Mouse (Mus musculus): ENCODE results near the gene Rreb1.
"Not testable (repeated sequence)": the region's sequence is repeated elsewhere in the genome, so short reads cannot be mapped to it uniquely, and the experiment has no call there.

The Rreb1 gene

DNA sequence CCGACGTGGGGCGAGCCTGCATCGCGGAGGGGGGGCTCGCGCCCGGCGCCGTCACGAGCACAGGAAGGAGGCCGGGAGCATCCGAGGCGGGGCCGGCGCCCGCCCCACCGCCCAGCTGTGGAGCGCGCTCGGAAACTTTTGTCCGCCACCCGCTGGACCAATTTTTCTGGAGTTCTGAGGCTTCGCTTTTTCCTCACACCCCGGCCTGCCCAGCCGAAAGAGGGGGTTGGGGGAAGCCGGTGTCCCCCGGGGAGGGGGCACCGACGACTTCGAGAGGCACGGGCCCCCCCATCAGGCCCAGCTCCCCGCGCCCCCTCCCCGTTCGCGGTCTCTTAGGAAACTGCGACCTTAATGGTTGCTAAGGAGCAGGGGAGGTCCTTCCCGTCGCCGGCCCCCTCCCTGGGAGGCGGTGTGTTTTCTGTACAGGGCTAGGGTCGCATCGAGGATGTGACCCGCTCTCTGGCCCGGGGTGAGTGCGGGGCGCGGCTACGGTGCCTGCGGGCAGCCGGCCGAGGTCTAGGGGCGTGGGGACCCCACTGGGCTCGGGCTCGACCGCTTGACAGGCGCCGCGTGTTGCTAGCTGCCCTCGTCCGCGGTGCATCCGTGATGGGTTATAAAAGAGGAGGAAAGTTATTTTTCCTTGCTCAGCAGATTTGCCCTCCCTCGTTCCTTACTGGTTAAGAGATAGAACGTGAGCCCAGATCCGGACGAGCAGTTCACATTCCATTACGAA is 49.2 kb downstream of the Rreb1 start:
- DNase-seq (ENCODE audit: low read depth), result no peak

DNA sequence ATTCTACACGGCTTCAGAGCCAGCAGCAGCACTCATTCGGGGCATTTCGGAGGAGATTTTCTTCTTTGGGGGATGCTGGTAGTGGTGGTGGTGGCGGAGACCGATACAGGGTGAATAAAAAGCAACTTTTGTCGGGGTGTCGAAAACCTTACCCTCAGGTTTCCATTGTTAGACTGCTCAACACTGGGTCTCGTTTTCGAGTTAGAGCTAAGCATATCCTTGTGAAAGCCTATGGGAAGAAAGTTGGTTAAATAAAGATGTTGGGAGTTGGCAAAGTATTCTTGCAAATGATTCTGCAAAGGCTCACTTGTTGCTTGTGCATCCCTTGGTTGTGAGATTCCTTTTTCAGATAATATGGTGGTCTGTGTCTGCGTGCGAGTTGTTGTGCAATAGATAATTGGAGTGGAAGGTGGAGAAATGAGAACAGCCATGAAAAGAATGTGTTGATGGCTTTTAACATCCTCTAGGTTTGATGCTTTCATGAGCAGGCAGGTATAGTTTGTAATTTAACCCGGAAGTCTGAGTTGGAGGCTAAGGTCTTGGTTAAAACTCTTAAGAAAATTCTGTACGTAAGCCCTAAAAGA is 49.9 kb downstream of the Rreb1 start:
- no peak for DNase-seq (ENCODE audit: low read depth)

DNA sequence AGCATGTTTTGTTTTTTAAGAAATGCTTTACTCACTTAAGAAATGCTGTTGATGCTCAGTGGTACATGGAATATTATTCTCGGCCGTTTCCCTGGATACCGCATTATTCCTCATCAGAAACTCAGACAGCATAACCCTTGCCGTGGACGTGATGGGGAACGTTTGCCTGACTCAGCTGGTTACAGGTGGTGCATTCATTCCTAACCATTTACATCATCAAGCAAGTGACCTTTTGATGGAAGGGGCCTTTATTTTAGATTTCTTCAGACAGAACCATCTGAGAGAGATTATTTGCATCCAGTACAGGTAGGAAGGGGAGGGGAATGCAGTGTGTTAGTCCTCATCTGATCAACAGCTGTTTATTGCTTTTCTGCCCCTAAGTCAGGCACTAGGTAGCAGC is 50.7 kb downstream of the Rreb1 start:
- DNase-seq (ENCODE audit: low read depth), result no peak

GRCm38 (mm10) chr13:37830256-37830655 is 52.1 kb downstream of the Rreb1 start:
- no peak for DNase-seq (ENCODE audit: low read depth)

- no peak for DNase-seq (ENCODE audit: low read depth)
Observed at GRCm38 (mm10) chr13:37830874-37831311, 52.7 kb downstream of the Rreb1 start.

- no peak for DNase-seq (ENCODE audit: low read depth)
Observed at GRCm38 (mm10) chr13:37832481-37832880, 54.3 kb downstream of the Rreb1 start.

DNA sequence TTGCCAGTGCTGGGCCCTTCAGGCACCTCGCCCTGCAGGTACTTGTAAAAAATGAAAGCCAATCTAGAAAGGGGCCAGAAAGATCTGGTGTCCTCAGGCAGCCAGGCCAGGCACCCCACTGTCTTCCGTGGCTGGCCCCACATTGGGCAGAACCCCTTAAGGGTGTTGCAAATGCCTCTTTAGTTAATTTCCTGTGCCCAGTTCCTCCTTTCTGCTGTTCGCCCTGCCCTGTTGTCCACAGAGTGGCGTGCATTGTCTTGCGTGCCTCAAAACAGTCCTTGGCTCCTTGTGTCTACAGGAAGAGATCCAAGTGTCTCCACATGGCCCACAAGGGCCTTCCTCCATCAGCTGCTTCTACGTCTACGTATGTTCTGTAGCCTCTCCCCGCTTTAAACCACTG is 55.3 kb downstream of the Rreb1 start:
- no peak for DNase-seq (ENCODE audit: low read depth)

GRCm38 (mm10) chr13:37835296-37835695 is 57.1 kb downstream of the Rreb1 start:
- no peak for DNase-seq (ENCODE audit: low read depth)

- DNase-seq (ENCODE audit: low read depth), result not testable (repeated sequence)
Observed at GRCm38 (mm10) chr13:37835811-37836210, 57.6 kb downstream of the Rreb1 start.

DNA sequence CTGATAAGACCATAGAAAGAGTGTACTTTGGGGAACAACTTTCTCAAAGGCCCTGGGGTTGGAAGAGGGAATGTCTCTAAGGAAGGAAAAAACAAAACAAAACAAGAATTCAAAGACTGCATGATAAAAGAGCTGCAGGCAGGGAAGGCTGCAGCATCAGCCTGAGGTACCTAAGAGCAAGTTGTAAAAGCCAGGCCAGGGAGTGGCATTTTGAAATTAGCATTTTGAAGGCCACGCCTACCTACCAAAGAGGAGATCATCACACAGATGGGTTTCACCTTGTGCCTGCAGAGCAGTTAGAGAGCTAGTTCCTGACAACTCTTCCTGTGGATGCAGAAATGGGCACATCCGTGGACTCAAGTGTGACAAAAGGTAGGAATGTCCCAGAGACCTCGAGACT is 59.2 kb downstream of the Rreb1 start:
- no peak for DNase-seq (ENCODE audit: low read depth)

- no peak for DNase-seq (ENCODE audit: low read depth)
Observed at GRCm38 (mm10) chr13:37838260-37839183, 60.3 kb downstream of the Rreb1 start.

DNA sequence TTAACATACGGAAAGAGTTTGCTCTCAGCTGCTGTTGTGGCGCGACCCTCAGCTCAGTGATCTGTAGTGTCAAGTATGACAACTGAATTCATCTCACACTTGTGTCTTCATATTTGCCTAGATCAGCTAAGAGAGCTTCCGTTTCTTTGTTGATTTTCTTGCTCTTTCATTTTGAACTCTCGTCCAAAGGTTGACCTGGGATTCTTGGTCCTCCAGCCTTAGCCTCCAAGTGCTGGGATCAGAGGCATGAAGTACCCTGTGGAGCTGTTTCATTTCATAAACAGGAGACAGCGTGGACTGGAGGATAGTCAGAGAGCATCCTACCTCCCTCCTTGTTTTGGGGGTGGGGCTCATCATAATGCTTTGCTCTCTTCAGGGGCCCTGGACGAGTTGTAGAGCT is 65.0 kb downstream of the Rreb1 start:
- DNase-seq (ENCODE audit: low read depth), result no peak

DNA sequence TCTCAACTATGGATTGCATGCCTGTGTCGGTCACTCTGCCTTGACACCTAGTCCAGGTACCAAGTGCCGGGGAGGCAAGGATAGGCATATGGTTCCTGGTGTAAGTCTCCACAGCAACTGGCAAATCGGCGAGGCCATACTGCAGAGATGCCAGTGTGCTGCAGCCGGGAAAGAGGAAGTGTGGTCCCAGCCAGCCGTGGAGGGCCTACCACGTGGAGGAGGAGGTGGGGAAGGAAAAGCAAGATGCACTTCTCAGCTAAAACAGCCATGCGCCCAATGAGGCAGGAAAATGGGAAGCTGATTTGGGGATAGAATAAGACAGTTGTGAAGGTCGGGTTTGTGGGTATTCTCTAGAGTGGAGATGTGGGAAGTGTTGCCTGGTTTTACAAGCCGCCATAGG is 65.6 kb downstream of the Rreb1 start:
- DNase-seq (ENCODE audit: low read depth), result no peak

- DNase-seq (ENCODE audit: low read depth), result no peak
Observed at GRCm38 (mm10) chr13:37845156-37845555, 67.0 kb downstream of the Rreb1 start.

DNA sequence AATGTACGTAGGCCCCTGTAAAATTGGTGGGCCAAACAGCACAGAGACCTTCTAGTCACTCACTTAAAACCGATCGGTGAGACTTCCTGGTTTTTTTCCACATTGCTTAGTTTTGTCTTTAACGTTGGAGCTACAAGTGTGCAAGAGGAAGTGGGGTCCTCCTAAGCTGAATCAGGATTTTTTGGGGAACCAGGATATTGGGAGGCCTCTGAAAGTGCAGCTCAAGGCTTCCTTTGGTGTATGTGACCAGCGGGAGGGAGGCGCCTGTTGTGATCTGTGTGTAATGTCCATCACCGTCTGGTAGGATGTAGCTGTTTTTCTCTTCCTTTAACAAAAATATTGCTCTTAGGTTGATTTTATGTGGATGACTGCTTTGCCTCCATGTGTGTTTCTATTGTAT is 67.4 kb downstream of the Rreb1 start:
- no peak for DNase-seq (ENCODE audit: low read depth)

- no peak for DNase-seq (ENCODE audit: low read depth)
Observed at GRCm38 (mm10) chr13:37846507-37846906, 68.3 kb downstream of the Rreb1 start.

DNA sequence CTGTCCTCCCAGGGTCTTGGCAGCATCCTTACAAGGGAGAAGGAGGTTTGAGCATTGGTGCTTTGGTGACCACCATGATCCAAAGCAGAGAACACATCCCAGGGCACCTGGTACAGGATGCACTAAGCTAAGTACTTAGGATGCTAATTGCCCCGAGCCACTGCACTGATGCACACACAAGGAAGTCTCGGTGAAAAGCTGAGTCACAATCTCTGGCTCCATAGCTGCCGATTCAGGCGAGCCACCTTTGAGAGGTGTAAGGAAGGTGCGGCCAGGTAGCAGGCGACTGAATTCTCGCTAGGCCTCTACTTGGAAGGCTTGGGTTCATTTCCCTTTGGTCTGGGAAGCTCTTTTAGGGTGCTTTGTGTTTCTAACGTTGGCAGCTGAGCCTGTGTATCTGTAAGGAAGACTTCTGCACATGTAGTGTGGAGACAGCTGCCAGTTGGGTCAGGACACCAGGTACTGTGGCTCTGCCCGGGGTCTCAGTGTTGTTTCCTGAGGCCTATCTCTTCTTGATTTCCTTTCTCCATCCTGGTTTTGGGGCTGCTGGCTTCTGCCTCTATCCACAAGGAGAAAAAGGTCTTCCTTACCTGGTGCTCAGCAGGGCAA is 68.9 kb downstream of the Rreb1 start:
- no peak for DNase-seq (ENCODE audit: low read depth)

DNA sequence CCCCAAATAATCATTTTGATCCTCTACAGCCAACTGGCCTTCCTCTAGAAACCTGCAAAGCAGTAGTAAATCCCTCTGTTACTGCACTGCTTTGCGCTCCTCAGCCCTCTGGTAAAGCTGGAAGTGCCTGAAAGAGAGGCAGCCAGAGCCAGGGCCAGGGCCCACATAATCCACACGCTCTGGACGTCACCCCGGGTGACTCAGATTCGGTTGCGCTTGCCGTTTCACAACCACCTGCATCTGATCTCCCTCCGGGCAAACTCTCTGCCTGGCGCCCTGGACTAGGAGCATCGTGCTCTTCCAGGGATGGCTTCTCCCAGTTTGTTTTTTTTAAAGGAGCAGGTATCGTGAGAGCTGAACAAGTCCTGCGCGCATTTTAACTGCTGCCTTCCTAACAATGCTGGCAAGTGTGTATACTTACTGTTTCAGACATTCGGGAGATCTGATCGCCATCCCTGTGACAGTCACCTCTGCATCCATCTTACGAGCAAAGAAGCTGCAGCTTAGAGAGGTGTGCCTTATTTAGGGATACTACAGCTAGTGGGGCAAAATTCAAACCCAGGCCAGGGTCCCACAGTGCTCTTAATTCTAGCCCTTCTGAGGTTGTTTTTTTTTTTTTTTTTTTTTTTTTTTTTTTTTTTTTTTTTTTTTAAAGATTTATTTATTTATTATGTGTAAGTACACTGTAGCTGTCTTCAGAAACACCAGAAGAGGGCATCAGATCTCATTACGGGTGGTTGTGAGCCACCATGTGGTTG is 69.6 kb downstream of the Rreb1 start:
- DNase-seq (ENCODE audit: low read depth), result peak; percentile 76

- DNase-seq (ENCODE audit: low read depth), result no peak
Observed at GRCm38 (mm10) chr13:37848438-37848837, 70.2 kb downstream of the Rreb1 start.

GRCm38 (mm10) chr13:37851617-37852016 is 73.4 kb downstream of the Rreb1 start:
- DNase-seq (ENCODE audit: low read depth), result no peak

DNA sequence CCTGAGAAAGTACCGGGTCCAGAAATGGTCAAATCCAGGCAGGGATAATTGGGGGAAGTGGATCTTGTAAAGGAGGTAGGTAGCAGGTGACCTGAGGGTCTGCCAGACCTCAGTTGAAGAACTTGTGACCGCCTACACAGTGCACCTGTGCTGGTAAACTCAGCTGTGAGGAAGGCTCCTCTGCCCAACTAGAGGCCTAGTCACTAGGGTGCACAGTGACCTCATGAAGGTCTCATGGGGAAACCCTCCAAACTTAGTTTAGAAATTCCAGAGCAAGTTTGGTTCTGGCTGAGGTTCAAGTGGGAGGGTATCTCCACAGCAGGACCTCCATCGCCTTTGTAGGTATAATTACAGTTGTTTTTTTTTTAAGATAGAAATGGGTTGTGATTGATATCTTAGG is 74.7 kb downstream of the Rreb1 start:
- DNase-seq (ENCODE audit: low read depth), result no peak

DNA sequence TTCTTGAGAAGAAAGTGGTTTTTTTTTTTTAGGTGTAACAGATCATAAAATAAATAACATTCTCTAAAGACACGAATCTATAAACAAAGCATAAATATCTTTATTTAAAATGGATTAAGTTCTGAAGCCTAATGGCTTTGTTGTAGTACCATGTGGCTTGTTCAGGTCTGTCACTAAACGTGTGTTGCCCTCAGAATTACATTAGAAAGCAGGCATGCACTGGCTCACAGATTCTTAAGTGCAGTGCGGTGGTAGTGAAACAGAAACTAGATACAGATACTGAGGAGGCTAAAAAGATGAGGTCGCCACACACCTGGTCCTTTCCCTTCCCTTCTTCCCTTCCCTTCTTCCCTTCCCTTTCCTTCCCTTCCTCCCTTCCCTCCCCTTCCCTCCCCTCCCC is 75.2 kb downstream of the Rreb1 start:
- no peak for DNase-seq (ENCODE audit: low read depth)

Measured in fibroblast of lung, adult 2 months (primary cell).